Comparison of ENCODE assay signal across 9 mouse cellular contexts in genomic region chr8:120693861-120694493, GRCm38 (mm10). TPM values are rescaled to one million over a fixed set of nuclear protein-coding genes. Genes with fewer than 3 reads are reported as not detected.
DNase-seq lines count a peak whose midpoint lies in the region; ATAC-seq lines count a peak whose summit lies in the region.
"Had no signal": no experiment of that assay in that cellular context is flagged by ENCODE, and none has a peak within 500 bp of the region (broad histone marks: within the 10 kb centered on the region; RNA-seq: fewer than 3 reads in every experiment).

No protein-coding gene starts in this region.

- no peak overlapping the region for H3K4me2 ChIP-seq in hindbrain, embryonic 11.5 days (replicated peaks; ENCODE audit: low read depth, low read length)
- H3K4me2 ChIP-seq in hindbrain, embryonic 14.5 days (replicated peaks), result no peak overlapping the region
- H3K4me2 ChIP-seq in kidney, embryonic 16.5 days (replicated peaks; ENCODE audit: low read depth, low read length), result peak overlapping the region; percentile 14
- H3K4me2 ChIP-seq: midbrain, embryonic 12.5 days had no signal

- DNase-seq in hindbrain, embryonic 11.5 days (ENCODE audit: low spot score), result peak; percentile 31
- no peak for DNase-seq in hindbrain, embryonic 14.5 days (ENCODE audit: low spot score)
- peak; percentile 27 for DNase-seq in c-Kit-negative CD71-positive TER-119-positive erythroid progenitor cells, embryonic 14.5 days (ENCODE audit: low read depth, low spot score)
- no peak for DNase-seq in left cerebral cortex, postnatal 14 days (ENCODE audit: low spot score in 2 of 2)
- DNase-seq in cerebellum, adult 11 months, result no peak
- no peak for DNase-seq in layer of hippocampus, adult 11-12 months (ENCODE audit: low spot score)

- 56% methylated on average over 22 of the region's 22 CpGs for WGBS in hindbrain, embryonic 11.5 days
- 52% methylated on average over 22 of the region's 22 CpGs for WGBS in hindbrain, embryonic 14.5 days
- WGBS in kidney, embryonic 16.5 days, result 13% methylated on average over 22 of the region's 22 CpGs

- H3K9me3 ChIP-seq in hindbrain, embryonic 11.5 days (ENCODE audit: control insufficient read depth, low read length), result no peaks in the 10 kb centered on the region
- no peaks in the 10 kb centered on the region for H3K9me3 ChIP-seq in hindbrain, embryonic 14.5 days (ENCODE audit: control insufficient read depth, low read length)
- no peaks in the 10 kb centered on the region for H3K9me3 ChIP-seq in kidney, embryonic 16.5 days (ENCODE audit: low read length)
- H3K9me3 ChIP-seq: midbrain, embryonic 12.5 days had no signal

- no peaks in the 10 kb centered on the region for H3K36me3 ChIP-seq in hindbrain, embryonic 11.5 days (ENCODE audit: control insufficient read depth, insufficient read depth, low read length)
- H3K36me3 ChIP-seq in hindbrain, embryonic 14.5 days (replicated peaks; ENCODE audit: control insufficient read depth, insufficient read depth), result no peaks in the 10 kb centered on the region
- H3K36me3 ChIP-seq in kidney, embryonic 16.5 days (ENCODE audit: insufficient read depth, low read length), result no peaks in the 10 kb centered on the region
- H3K36me3 ChIP-seq: midbrain, embryonic 12.5 days had no signal

- H3K4me3 ChIP-seq in hindbrain, embryonic 11.5 days (ENCODE audit: low read depth, low read length), result no peak overlapping the region
- H3K4me3 ChIP-seq in hindbrain, embryonic 14.5 days (replicated peaks; ENCODE audit: low read length), result no peak overlapping the region
- no peak overlapping the region for H3K4me3 ChIP-seq in kidney, embryonic 16.5 days (ENCODE audit: low read length)
- H3K4me3 ChIP-seq: midbrain, embryonic 12.5 days had no signal

- H3K27me3 ChIP-seq in hindbrain, embryonic 11.5 days (ENCODE audit: control insufficient read depth, insufficient read depth, low read length), result no peaks in the 10 kb centered on the region
- no peaks in the 10 kb centered on the region for H3K27me3 ChIP-seq in hindbrain, embryonic 14.5 days (ENCODE audit: control insufficient read depth, insufficient read depth, low read length)
- no peaks in the 10 kb centered on the region for H3K27me3 ChIP-seq in kidney, embryonic 16.5 days (ENCODE audit: insufficient read depth, low read length)
- H3K27me3 ChIP-seq: midbrain, embryonic 12.5 days had no signal

- H3K4me1 ChIP-seq in hindbrain, embryonic 11.5 days (replicated peaks; ENCODE audit: control insufficient read depth, insufficient read depth, low read length), result peaks cover 3% of the 10 kb centered on the region; the same call in 1 of the 2 replicates
- no peaks in the 10 kb centered on the region; the same call in 1 of the 2 replicates for H3K4me1 ChIP-seq in hindbrain, embryonic 14.5 days (replicated peaks; ENCODE audit: control insufficient read depth, insufficient read depth, low read length)
- H3K4me1 ChIP-seq in kidney, embryonic 16.5 days (ENCODE audit: insufficient read depth, low read length), result peaks cover 26% of the 10 kb centered on the region; the same call in 1 of the 2 replicates
- H3K4me1 ChIP-seq: midbrain, embryonic 12.5 days had no signal

- no peak overlapping the region for H3K27ac ChIP-seq in hindbrain, embryonic 11.5 days (ENCODE audit: low read depth, low read length)
- no peak overlapping the region for H3K27ac ChIP-seq in hindbrain, embryonic 14.5 days
- peak overlapping the region; percentile 47 for H3K27ac ChIP-seq in kidney, embryonic 16.5 days (ENCODE audit: low read length)
- H3K27ac ChIP-seq: midbrain, embryonic 12.5 days had no signal

- no peak for ATAC-seq in hindbrain, embryonic 11.5 days (ENCODE audit: low FRiP score)
- no peak for ATAC-seq in hindbrain, embryonic 14.5 days (ENCODE audit: low FRiP score)
- peak; percentile 82 for ATAC-seq in kidney, embryonic 16.5 days (ENCODE audit: low FRiP score, low TSS enrichment)
- ATAC-seq in megakaryocyte, adult 5-6 weeks (ENCODE audit: poor library complexity, severe bottlenecking), result peak; percentile 47; the same call in 1 of the 2 replicates

- intact Hi-C loops in left cerebral cortex, postnatal 14 days (cut with DNase I), result no loop called here

- no peak overlapping the region for H3K9ac ChIP-seq in hindbrain, embryonic 11.5 days (ENCODE audit: low read depth, low read length)
- no peak overlapping the region for H3K9ac ChIP-seq in hindbrain, embryonic 14.5 days
- H3K9ac ChIP-seq in kidney, embryonic 16.5 days (replicated peaks; ENCODE audit: low read length), result no peak overlapping the region
- H3K9ac ChIP-seq: midbrain, embryonic 12.5 days had no signal

RNA-seq across cellular contexts. Expression of gene Emc8, which starts 25.6 kb away (rescaled TPM):
- 273 and 276 TPM in 2 replicates for polyA plus RNA-seq in hindbrain, embryonic 11.5 days (2014; fragmentation: Nextera tagmentation; extraction: Ambion mirVana)
- polyA plus RNA-seq in hindbrain, embryonic 14.5 days (2014; fragmentation: Nextera tagmentation; extraction: Ambion mirVana), result 113 and 138 TPM in 2 replicates
- 253 and 262 TPM in 2 replicates for polyA plus RNA-seq in kidney, embryonic 16.5 days (2015; fragmentation: Nextera tagmentation; extraction: Ambion mirVana)
- total RNA-seq in megakaryocyte, adult 5-6 weeks (2015), result 46.7 and 48.7 TPM in 2 replicates
- 41.6 and 51.3 TPM in 2 replicates for total RNA-seq in megakaryocyte, adult 5-6 weeks (2017)
- total RNA-seq in left cerebral cortex, postnatal 14 days (2021), result 10 to 100 TPM; 72.6 to 78.6 TPM

RNA-seq across cellular contexts. Expression of gene Cox4i1, which starts 26.0 kb away (rescaled TPM):
- 977 and 997 TPM in 2 replicates for polyA plus RNA-seq in hindbrain, embryonic 11.5 days (2014; fragmentation: Nextera tagmentation; extraction: Ambion mirVana)
- 1,174 and 1,254 TPM in 2 replicates for polyA plus RNA-seq in hindbrain, embryonic 14.5 days (2014; fragmentation: Nextera tagmentation; extraction: Ambion mirVana)
- polyA plus RNA-seq in kidney, embryonic 16.5 days (2015; fragmentation: Nextera tagmentation; extraction: Ambion mirVana), result 1,211 and 1,278 TPM in 2 replicates
- total RNA-seq in megakaryocyte, adult 5-6 weeks (2015), result 776 and 796 TPM in 2 replicates
- total RNA-seq in megakaryocyte, adult 5-6 weeks (2017), result 479 and 480 TPM in 2 replicates
- total RNA-seq in left cerebral cortex, postnatal 14 days (2021), result 1,000 to 10,000 TPM; 1,181 to 1,191 TPM

RNA-seq across cellular contexts. Expression of gene Gm27021, which starts 26.1 kb away (rescaled TPM):
- polyA plus RNA-seq in hindbrain, embryonic 11.5 days (2014; fragmentation: Nextera tagmentation; extraction: Ambion mirVana), result 2.6 and 3.1 TPM in 2 replicates
- polyA plus RNA-seq in hindbrain, embryonic 14.5 days (2014; fragmentation: Nextera tagmentation; extraction: Ambion mirVana), result 4.4 and 10.0 TPM in 2 replicates
- polyA plus RNA-seq in kidney, embryonic 16.5 days (2015; fragmentation: Nextera tagmentation; extraction: Ambion mirVana), result 3.4 and 4.2 TPM in 2 replicates
- not detected in 2 replicates for total RNA-seq in megakaryocyte, adult 5-6 weeks (2015)
- 0.29 TPM in 1 of 2 replicates, not detected in the other for total RNA-seq in megakaryocyte, adult 5-6 weeks (2017)
- not detected for total RNA-seq in left cerebral cortex, postnatal 14 days (2021)

RNA-seq across cellular contexts. Expression of gene Irf8, which starts 42.2 kb away (rescaled TPM):
- polyA plus RNA-seq in hindbrain, embryonic 11.5 days (2014; fragmentation: Nextera tagmentation; extraction: Ambion mirVana), result 3.6 and 3.9 TPM in 2 replicates
- 3.2 and 5.1 TPM in 2 replicates for polyA plus RNA-seq in hindbrain, embryonic 14.5 days (2014; fragmentation: Nextera tagmentation; extraction: Ambion mirVana)
- 10.0 and 10.9 TPM in 2 replicates for polyA plus RNA-seq in kidney, embryonic 16.5 days (2015; fragmentation: Nextera tagmentation; extraction: Ambion mirVana)
- total RNA-seq in megakaryocyte, adult 5-6 weeks (2015), result 167 and 175 TPM in 2 replicates
- 282 and 289 TPM in 2 replicates for total RNA-seq in megakaryocyte, adult 5-6 weeks (2017)
- total RNA-seq in left cerebral cortex, postnatal 14 days (2021), result 1 to 10 TPM; 3.9 to 5.2 TPM

RNA-seq across cellular contexts. Expression of gene 1190005I06Rik, which starts 46.5 kb away (rescaled TPM):
- 2.4 and 3.7 TPM in 2 replicates for polyA plus RNA-seq in hindbrain, embryonic 11.5 days (2014; fragmentation: Nextera tagmentation; extraction: Ambion mirVana)
- 12.4 and 15.4 TPM in 2 replicates for polyA plus RNA-seq in hindbrain, embryonic 14.5 days (2014; fragmentation: Nextera tagmentation; extraction: Ambion mirVana)
- 2.3 and 2.4 TPM in 2 replicates for polyA plus RNA-seq in kidney, embryonic 16.5 days (2015; fragmentation: Nextera tagmentation; extraction: Ambion mirVana)
- 0.18 TPM in 1 of 2 replicates, not detected in the other for total RNA-seq in megakaryocyte, adult 5-6 weeks (2015)
- not detected in 2 replicates for total RNA-seq in megakaryocyte, adult 5-6 weeks (2017)
- total RNA-seq in left cerebral cortex, postnatal 14 days (2021), result 1 to 10 TPM; 5.7 to 6.7 TPM

Comparison
In these comparisons a context has a peak if more than half of its experiments do, and no peak if none do; other contexts are left out.
1. DNase-seq: peak in hindbrain, embryonic 11.5 days (single experiment) and c-Kit-negative CD71-positive TER-119-positive erythroid progenitor cells, embryonic 14.5 days (single experiment); none in hindbrain, embryonic 14.5 days (single experiment), left cerebral cortex, postnatal 14 days (0 of 2), cerebellum, adult 11 months (single experiment) and layer of hippocampus, adult 11-12 months (single experiment).
2. ATAC-seq: peak in kidney, embryonic 16.5 days (single experiment) and megakaryocyte, adult 5-6 weeks (single experiment); none in hindbrain, embryonic 11.5 days (single experiment) and hindbrain, embryonic 14.5 days (single experiment).